Mouse (Mus musculus) intestine, postnatal 0 days (tissue): ENCODE measurements at regions not wholly inside any gene's neighbourhood (a gene's known extent, or its start where the extent isn't known, plus 50 kb on each side); places are given as distances from the start of the nearest gene placed in this dataset.

Experiments used
- ATAC-seq: fragments of 200-750 bp; cut with Nextera tagmentation; 2 replicates; pipeline ENCODE4 v1.8.0; 2017; ENCODE audit warnings: mild to moderate bottlenecking, moderate TSS enrichment, moderate library complexity
- H3K27ac ChIP-seq: fragments of 300-500 bp; sonication (generic); 2 replicates; pipeline ENCODE4 v1.5.1; 2014; ENCODE audit warnings: mild to moderate bottlenecking, low read depth, low read length, moderate library complexity
- H3K27me3 ChIP-seq: fragments of 300-500 bp; sonication (generic); replicated peaks from 2 replicates; pipeline ENCODE4 v1.6.1; 2014; ENCODE audit warnings: low read length, mixed read lengths; ENCODE audit not compliant: control insufficient read depth, insufficient read depth
- H3K36me3 ChIP-seq: fragments of 300-500 bp; sonication (generic); 2 replicates; pipeline ENCODE4 v1.6.1; 2014; ENCODE audit warnings: mild to moderate bottlenecking, moderate library complexity; ENCODE audit not compliant: control insufficient read depth, insufficient read depth
- H3K4me1 ChIP-seq: fragments of 300-500 bp; sonication (generic); replicated peaks from 2 replicates; pipeline ENCODE4 v1.6.1; 2014; ENCODE audit warnings: antibody characterized with exemption, low read length, mixed read lengths; ENCODE audit not compliant: control insufficient read depth, insufficient read depth
- H3K4me2 ChIP-seq: fragments of 300-500 bp; sonication (generic); replicated peaks from 2 replicates; pipeline ENCODE4 v1.6.1; 2014; ENCODE audit warnings: low read depth, mild to moderate bottlenecking, moderate library complexity
- H3K4me3 ChIP-seq: fragments of 300-500 bp; sonication (generic); 2 replicates; pipeline ENCODE4 v1.5.1; 2014; ENCODE audit warnings: low read depth, low read length
- H3K9ac ChIP-seq: fragments of 300-500 bp; sonication (generic); 2 replicates; pipeline ENCODE4 v1.6.1; 2014; ENCODE audit warnings: mild to moderate bottlenecking, low read depth, low read length
- H3K9me3 ChIP-seq: fragments of 300-500 bp; sonication (generic); 2 replicates; pipeline ENCODE4 v1.6.1; 2016; ENCODE audit warnings: mixed run types; ENCODE audit not compliant: control insufficient read depth
- CTCF ChIP-seq: sonication (generic); IDR thresholded peaks from 2 replicates; pipeline ENCODE4 v1.5.1; 2016; ENCODE audit warnings: low read depth, mild to moderate bottlenecking, control low read depth, antibody characterized with exemption, moderate library complexity
- WGBS: fragments of 180-500 bp; shearing (Covaris S2); extraction: QIAGEN DNeasy Blood & Tissue Kit; methylation state at CpG from one replicate; pipeline ENCODE4 v1.1.7; 2014; 5-methylcytosine and 5-hydroxymethylcytosine counted together

- WGBS: 88% methylated on average over 7 of the region's 7 CpGs
- ATAC-seq: no peak
- no peak for TF ChIP-seq CTCF
- Histone ChIP-seq H3K4me2 (no peak overlapping the region), H3K27ac (no peak overlapping the region), H3K4me3 (no peak overlapping the region), H3K9ac (no peak overlapping the region), H3K9me3 (no peaks in the 10 kb centered on the region), H3K27me3 (no peaks in the 10 kb centered on the region), H3K4me1 (no peaks in the 10 kb centered on the region), H3K36me3 (no peaks in the 10 kb centered on the region)
Measured at GRCm38 (mm10) chrX:10984894-10985293, 270.1 kb downstream of the Mid1ip1 start.

- Histone ChIP-seq H3K4me1 (no peaks in the 10 kb centered on the region), H3K36me3 (no peaks in the 10 kb centered on the region), H3K9me3 (no peaks in the 10 kb centered on the region), H3K9ac (no peak overlapping the region), H3K27ac (no peak overlapping the region), H3K4me2 (peak overlapping the region; percentile 40; the same call in 1 of the 2 replicates), H3K4me3 (no peak overlapping the region), H3K27me3 (no peaks in the 10 kb centered on the region)
- TF ChIP-seq CTCF: no peak
- 41% methylated on average over 6 of the region's 6 CpGs for WGBS
- no peak for ATAC-seq
Measured at GRCm38 (mm10) chrX:10991871-10992210, 277.0 kb downstream of the Mid1ip1 start.

GRCm38 (mm10) chrX:10992211-10993004, 277.6 kb downstream of the Mid1ip1 start:
- ATAC-seq: no peak
- Histone ChIP-seq H3K9ac (no peak overlapping the region), H3K4me2 (peak overlapping the region; percentile 40), H3K27me3 (no peaks in the 10 kb centered on the region), H3K4me1 (no peaks in the 10 kb centered on the region), H3K9me3 (no peaks in the 10 kb centered on the region), H3K27ac (no peak overlapping the region), H3K36me3 (no peaks in the 10 kb centered on the region), H3K4me3 (no peak overlapping the region)
- no peak for TF ChIP-seq CTCF
- WGBS: 38% methylated on average over 19 of the region's 19 CpGs

- TF ChIP-seq CTCF: no peak
- no peak overlapping the region for H3K4me3 ChIP-seq
- no peaks in the 10 kb centered on the region for H3K36me3 ChIP-seq
- H3K27me3 ChIP-seq: no peaks in the 10 kb centered on the region
- no peak overlapping the region for H3K9ac ChIP-seq
- no peaks in the 10 kb centered on the region for H3K4me1 ChIP-seq
- H3K27ac ChIP-seq: no peak overlapping the region
- ATAC-seq: no peak
- no peaks in the 10 kb centered on the region for H3K9me3 ChIP-seq
- 43% methylated on average over 6 of the region's 6 CpGs for WGBS
- H3K4me2 ChIP-seq: peak overlapping the region; percentile 40
Measured at GRCm38 (mm10) chrX:10993005-10993377, 278.2 kb downstream of the Mid1ip1 start.

GRCm38 (mm10) chrX:10994910-10995309, 280.1 kb downstream of the Mid1ip1 start:
- Histone ChIP-seq H3K27ac (no peak overlapping the region), H3K27me3 (no peaks in the 10 kb centered on the region), H3K36me3 (no peaks in the 10 kb centered on the region), H3K4me3 (no peak overlapping the region), H3K9ac (no peak overlapping the region), H3K9me3 (no peaks in the 10 kb centered on the region), H3K4me2 (no peak overlapping the region), H3K4me1 (no peaks in the 10 kb centered on the region)
- no peak for TF ChIP-seq CTCF
- no peak for ATAC-seq

GRCm38 (mm10) chrX:11001180-11001579, 286.4 kb downstream of the Mid1ip1 start:
- Histone ChIP-seq H3K27me3 (no peaks in the 10 kb centered on the region), H3K4me1 (no peaks in the 10 kb centered on the region), H3K9me3 (no peaks in the 10 kb centered on the region), H3K4me2 (no peak overlapping the region), H3K9ac (no peak overlapping the region), H3K4me3 (no peak overlapping the region), H3K36me3 (no peaks in the 10 kb centered on the region), H3K27ac (no peak overlapping the region)
- no peak for ATAC-seq
- TF ChIP-seq CTCF: no peak
- WGBS: 80% methylated on average over 3 of the region's 3 CpGs

GRCm38 (mm10) chrX:11039278-11039677, 259.8 kb upstream of the H2al1a start:
- H3K4me3 ChIP-seq: no peak overlapping the region
- no peak overlapping the region for H3K4me2 ChIP-seq
- ATAC-seq: no peak
- no peak overlapping the region for H3K27ac ChIP-seq
- H3K36me3 ChIP-seq: no peaks in the 10 kb centered on the region
- TF ChIP-seq CTCF: no peak
- no peaks in the 10 kb centered on the region for H3K27me3 ChIP-seq
- no peaks in the 10 kb centered on the region for H3K9me3 ChIP-seq
- H3K4me1 ChIP-seq: no peaks in the 10 kb centered on the region
- no peak overlapping the region for H3K9ac ChIP-seq
